Mouse (Mus musculus) E14TG2a.4 (cell line): ENCODE results near the gene Pgm2.

Source experiments
- CTCF ChIP-seq: conservative IDR thresholded peaks from 2 replicates; pipeline ENCODE4 v1.5.1; 2014; ENCODE audit warnings: low read length
- NANOG ChIP-seq: IDR thresholded peaks from 2 replicates; pipeline ENCODE4 v1.6.1; 2014; ENCODE audit warnings: borderline replicate concordance, low read length, mixed read lengths

GRCm38 (mm10) chr5:64078740-64079461 lies 13.8 kb upstream of the Pgm2 start:
- TF ChIP-seq NANOG (no peak), CTCF (no peak)
